Mouse (Mus musculus): Measurements from ENCODE around the gene Gata3. TPM values are rescaled to one million over a fixed set of nuclear protein-coding genes. Genes with fewer than 3 reads are reported as not detected.

Gene Gata3
- polyA plus RNA-seq, 1 experiment from 2014 or later, result 7.5 TPM

DNA sequence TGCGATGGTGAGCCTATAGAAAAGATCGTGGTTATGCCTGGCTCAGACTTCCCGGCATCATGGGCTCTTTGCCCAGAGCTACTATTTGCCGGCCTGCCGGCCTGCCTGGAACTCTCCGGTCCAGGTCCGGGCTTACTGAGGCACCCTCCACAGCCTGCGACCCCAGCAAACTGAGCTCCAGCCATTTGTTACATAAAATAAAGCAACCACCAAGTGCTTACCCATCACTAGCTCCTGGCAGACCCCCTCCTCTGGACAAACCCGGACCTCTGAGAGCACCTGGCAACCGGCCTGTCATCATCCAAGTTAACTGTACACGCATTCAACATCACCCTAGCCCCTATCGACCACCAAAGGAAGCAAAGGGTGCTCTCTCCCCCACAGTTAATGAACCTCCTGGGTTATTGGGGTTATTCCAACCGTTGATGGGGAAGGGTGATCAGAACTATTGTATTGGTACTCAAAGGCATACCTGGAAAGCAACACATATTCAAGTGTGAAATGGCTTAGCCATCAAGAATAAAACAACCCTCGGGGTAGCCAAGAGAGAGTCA is 4.5 kb downstream of the Gata3 start:
- no peak overlapping the region for H3K4me3 ChIP-seq (ENCODE audit: low read depth, low read length)
- H3K27ac ChIP-seq (replicated peaks), result no peak overlapping the region
- WGBS, result 14% methylated on average over 14 of the region's 14 CpGs
- peaks cover 24% of the 10 kb centered on the region for H3K27me3 ChIP-seq (ENCODE audit: control insufficient read depth, insufficient read depth, low read length)
- ATAC-seq (ENCODE audit: low FRiP score, low TSS enrichment) (no peak), DNase-seq (ENCODE audit: low spot score) (no peak)
- no peak overlapping the region for H3K4me2 ChIP-seq (replicated peaks; ENCODE audit: low read depth)
- no peaks in the 10 kb centered on the region for H3K36me3 ChIP-seq (ENCODE audit: control insufficient read depth, insufficient read depth, low read length)
- H3K9ac ChIP-seq (ENCODE audit: low read length), result no peak overlapping the region
- no peaks in the 10 kb centered on the region; the same call in 1 of the 2 replicates for H3K4me1 ChIP-seq (replicated peaks; ENCODE audit: control insufficient read depth, insufficient read depth)
- TF ChIP-seq CTCF (IDR thresholded peaks at IDR 0.05; ENCODE audit: low read depth), result no peak
- TF ChIP-seq EP300 (optimal IDR thresholded peaks at IDR 0.05), result no peak
- no peaks in the 10 kb centered on the region for H3K9me3 ChIP-seq (ENCODE audit: control insufficient read depth, low read length)

DNA sequence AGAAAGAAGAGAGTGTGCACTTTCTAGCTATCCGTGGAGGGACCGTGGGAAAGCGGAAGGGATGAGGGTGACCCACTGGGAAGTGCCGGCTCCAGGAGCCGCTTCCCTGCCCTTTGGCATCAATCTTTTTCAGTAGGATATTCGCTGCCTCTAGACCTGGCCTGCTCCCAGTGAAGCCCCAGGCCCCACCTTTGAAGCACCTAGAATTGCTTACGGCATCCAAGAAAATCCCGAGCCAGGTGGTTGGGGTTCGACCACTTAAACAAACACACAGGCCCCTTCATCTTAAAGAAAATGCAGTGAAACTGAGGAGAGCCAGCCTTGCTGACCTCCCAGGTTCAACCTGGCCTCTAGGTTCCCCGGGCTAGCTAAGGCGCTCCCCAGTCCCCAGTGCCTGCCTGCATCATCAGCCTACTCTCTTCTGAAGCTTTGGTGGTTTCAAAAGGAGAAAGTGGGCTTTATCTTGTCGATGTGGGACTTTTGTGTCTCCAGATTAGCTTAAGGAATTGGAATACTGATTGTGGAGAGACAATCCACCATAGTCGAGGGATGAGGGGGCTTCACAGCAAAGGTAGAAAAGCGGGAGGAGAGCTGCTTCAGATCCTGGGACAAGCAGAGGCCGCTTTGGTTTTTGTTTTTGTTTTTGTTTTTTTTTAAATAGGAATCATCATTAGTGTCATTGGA is 5.2 kb downstream of the Gata3 start:
- no peak for ATAC-seq (ENCODE audit: low FRiP score, low TSS enrichment)
- H3K4me1 ChIP-seq (replicated peaks; ENCODE audit: control insufficient read depth, insufficient read depth), result no peaks in the 10 kb centered on the region; the same call in 1 of the 2 replicates
- H3K9ac ChIP-seq (ENCODE audit: low read length), result no peak overlapping the region
- H3K9me3 ChIP-seq (ENCODE audit: control insufficient read depth, low read length), result no peaks in the 10 kb centered on the region
- H3K4me3 ChIP-seq (ENCODE audit: low read depth, low read length), result no peak overlapping the region
- TF ChIP-seq EP300 (optimal IDR thresholded peaks at IDR 0.05) (no peak), CTCF (IDR thresholded peaks at IDR 0.05; ENCODE audit: low read depth) (no peak)
- DNase-seq (ENCODE audit: low spot score), result no peak
- H3K36me3 ChIP-seq (ENCODE audit: control insufficient read depth, insufficient read depth, low read length), result no peaks in the 10 kb centered on the region
- 15% methylated on average over 15 of the region's 15 CpGs for WGBS
- peaks cover 24% of the 10 kb centered on the region for H3K27me3 ChIP-seq (ENCODE audit: control insufficient read depth, insufficient read depth, low read length)
- H3K27ac ChIP-seq (replicated peaks), result no peak overlapping the region
- 0 out of 2 replicates have a peak overlapping the region, but pooled peaks have one; percentile 17 for H3K4me2 ChIP-seq (replicated peaks; ENCODE audit: low read depth)

DNA sequence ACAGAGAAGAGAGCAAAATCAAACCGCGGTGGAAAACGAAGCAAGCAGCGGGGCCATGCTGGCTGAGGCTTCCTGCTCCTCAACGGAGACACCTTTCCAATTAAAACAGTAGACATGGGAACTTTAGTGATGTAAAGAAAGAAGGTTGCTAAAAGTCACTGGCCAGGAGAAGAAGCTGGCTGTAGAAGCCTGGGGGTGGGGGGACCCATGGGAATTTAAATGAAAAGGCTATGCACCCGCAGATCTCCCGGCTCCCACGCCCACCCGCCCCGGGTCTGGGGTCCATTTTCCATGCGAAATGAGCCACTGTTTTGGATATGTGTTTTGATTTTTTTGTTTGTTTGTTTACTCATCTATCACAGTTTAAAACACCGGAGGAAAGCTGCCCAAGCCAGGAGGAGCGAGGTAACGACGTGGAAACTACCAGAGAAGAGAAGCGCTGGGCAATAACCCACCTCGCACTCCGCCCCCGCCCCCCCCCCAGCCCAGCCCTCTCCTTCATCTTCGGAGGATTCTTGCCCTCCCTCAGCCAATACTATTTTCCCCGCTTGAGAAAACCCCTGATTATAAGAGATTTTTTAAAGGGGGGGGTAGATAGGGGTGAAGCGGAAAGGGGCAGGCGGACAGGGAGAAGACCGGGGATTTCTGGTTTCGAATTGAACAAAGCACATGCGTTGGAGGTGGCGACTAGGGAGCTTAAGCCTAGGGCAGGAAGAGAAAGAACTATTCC is 5.9 kb downstream of the Gata3 start:
- Histone ChIP-seq H3K9ac (ENCODE audit: low read length) (no peak overlapping the region), H3K27me3 (ENCODE audit: control insufficient read depth, insufficient read depth, low read length) (peaks cover 24% of the 10 kb centered on the region), H3K4me1 (replicated peaks; ENCODE audit: control insufficient read depth, insufficient read depth) (peaks cover 2% of the 10 kb centered on the region; the same call in 1 of the 2 replicates), H3K36me3 (ENCODE audit: control insufficient read depth, insufficient read depth, low read length) (no peaks in the 10 kb centered on the region), H3K4me2 (replicated peaks; ENCODE audit: low read depth) (0 out of 2 replicates have a peak overlapping the region, but pooled peaks have one; percentile 17), H3K9me3 (ENCODE audit: control insufficient read depth, low read length) (no peaks in the 10 kb centered on the region), H3K4me3 (ENCODE audit: low read depth, low read length) (peak overlapping the region; percentile 27; the same call in 1 of the 2 replicates), H3K27ac (replicated peaks) (no peak overlapping the region)
- no peak for DNase-seq (ENCODE audit: low spot score)
- no peak for TF ChIP-seq CTCF (IDR thresholded peaks at IDR 0.05; ENCODE audit: low read depth)
- no peak for TF ChIP-seq EP300 (optimal IDR thresholded peaks at IDR 0.05)
- ATAC-seq (ENCODE audit: low FRiP score, low TSS enrichment), result no peak
- 5% methylated on average over 27 of the region's 27 CpGs for WGBS

DNA sequence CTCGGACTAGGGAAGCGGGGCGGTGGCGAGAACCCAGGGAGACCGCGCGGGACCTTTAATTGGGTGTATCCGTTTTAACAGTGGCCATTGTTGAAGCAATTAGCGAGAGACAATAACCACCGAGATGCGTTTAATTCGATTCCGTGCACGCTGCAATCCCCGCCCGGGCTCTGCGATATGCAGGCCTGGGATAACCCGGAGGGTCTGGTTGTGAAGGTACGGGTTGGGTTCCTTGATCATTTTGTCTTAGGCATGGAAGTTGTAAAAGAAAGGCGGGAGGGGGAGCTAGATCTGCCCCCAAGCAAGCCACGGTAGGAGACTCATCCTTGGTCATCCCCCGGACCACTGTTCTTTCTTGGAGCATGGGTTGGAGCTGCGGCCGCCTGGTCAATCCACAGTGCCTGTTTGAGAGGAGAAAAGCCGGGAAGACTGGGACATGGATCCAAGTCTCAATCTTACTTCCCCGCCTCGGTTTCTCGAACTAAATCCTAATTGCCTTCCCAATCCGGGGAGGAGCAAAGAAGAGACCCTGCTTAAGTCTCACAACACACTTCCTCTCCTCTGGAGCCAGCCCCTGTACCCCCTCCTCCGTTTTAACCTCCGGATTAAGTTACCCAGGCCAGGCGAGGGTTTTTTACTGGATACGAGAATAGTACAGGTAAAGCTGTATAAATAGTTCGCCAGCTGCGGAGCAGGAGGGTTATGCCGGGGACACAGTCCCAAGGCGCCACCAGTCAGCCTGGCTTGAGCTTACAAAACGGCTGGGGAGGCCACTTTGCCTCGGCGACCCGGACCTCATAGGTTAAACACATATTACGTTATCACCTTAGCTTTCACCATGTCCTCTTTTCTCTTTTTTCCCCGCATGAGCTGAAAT is 6.7 kb downstream of the Gata3 start:
- no peaks in the 10 kb centered on the region for H3K36me3 ChIP-seq (ENCODE audit: control insufficient read depth, insufficient read depth, low read length)
- peaks cover 24% of the 10 kb centered on the region for H3K27me3 ChIP-seq (ENCODE audit: control insufficient read depth, insufficient read depth, low read length)
- peak overlapping the region; percentile 18; the same call in 1 of the 2 replicates for H3K9ac ChIP-seq (ENCODE audit: low read length)
- DNase-seq (ENCODE audit: low spot score) (peak; percentile 36), ATAC-seq (ENCODE audit: low FRiP score, low TSS enrichment) (no peak)
- H3K4me1 ChIP-seq (replicated peaks; ENCODE audit: control insufficient read depth, insufficient read depth), result peaks cover 2% of the 10 kb centered on the region; the same call in 1 of the 2 replicates
- 4% methylated on average over 43 of the region's 43 CpGs for whole genome bisulfite sequencing
- no peaks in the 10 kb centered on the region for H3K9me3 ChIP-seq (ENCODE audit: control insufficient read depth, low read length)
- peak overlapping the region; percentile 27 for H3K4me3 ChIP-seq (ENCODE audit: low read depth, low read length)
- no peak overlapping the region for H3K27ac ChIP-seq (replicated peaks)
- no peak for TF ChIP-seq CTCF (IDR thresholded peaks at IDR 0.05; ENCODE audit: low read depth)
- TF ChIP-seq EP300 (optimal IDR thresholded peaks at IDR 0.05), result no peak
- H3K4me2 ChIP-seq (replicated peaks; ENCODE audit: low read depth), result peak overlapping the region; percentile 52

DNA sequence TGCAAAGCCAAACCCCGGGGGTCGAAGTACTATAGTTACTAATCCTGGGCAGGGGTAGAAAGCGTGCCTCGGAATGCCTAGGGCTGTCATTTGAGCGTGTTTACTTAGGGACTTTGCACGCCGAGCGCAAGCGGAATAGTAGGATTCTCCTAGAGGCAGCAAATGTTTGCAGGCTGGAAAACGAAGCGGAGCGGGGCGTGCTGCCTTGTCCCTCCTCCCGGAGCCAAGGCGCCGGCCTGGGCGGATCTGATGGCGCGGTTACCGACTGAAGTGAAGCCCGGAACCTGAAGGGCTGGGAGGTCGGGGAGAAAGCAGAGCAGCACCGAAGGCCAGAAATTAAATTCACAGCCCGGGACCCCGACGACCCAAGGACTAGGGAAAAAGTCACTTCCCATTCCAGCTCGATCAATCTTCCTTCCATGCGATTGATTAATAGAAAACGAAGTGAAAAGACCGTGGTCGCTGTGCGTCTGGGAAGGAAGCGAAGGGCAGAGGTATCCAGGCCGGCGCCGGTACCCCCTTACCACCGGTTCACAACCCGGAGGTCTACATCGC is 7.4 kb downstream of the Gata3 start:
- Histone ChIP-seq H3K36me3 (ENCODE audit: control insufficient read depth, insufficient read depth, low read length) (no peaks in the 10 kb centered on the region), H3K9me3 (ENCODE audit: control insufficient read depth, low read length) (no peaks in the 10 kb centered on the region), H3K4me3 (ENCODE audit: low read depth, low read length) (peak overlapping the region; percentile 27), H3K4me1 (replicated peaks; ENCODE audit: control insufficient read depth, insufficient read depth) (peaks cover 4% of the 10 kb centered on the region; the same call in 1 of the 2 replicates), H3K27ac (replicated peaks) (no peak overlapping the region), H3K27me3 (ENCODE audit: control insufficient read depth, insufficient read depth, low read length) (peaks cover 19% of the 10 kb centered on the region; the same call in 1 of the 2 replicates), H3K9ac (ENCODE audit: low read length) (peak overlapping the region; percentile 18; the same call in 1 of the 2 replicates), H3K4me2 (replicated peaks; ENCODE audit: low read depth) (peak overlapping the region; percentile 52)
- ATAC-seq (ENCODE audit: low FRiP score, low TSS enrichment) (no peak), DNase-seq (ENCODE audit: low spot score) (peak; percentile 40)
- TF ChIP-seq CTCF (IDR thresholded peaks at IDR 0.05; ENCODE audit: low read depth) (no peak), EP300 (optimal IDR thresholded peaks at IDR 0.05) (no peak)
- WGBS, result 2% methylated on average over 39 of the region's 39 CpGs
